Mouse (Mus musculus) heart, adult 2 months (tissue): ENCODE data around the gene Susd4. TPM values are rescaled to one million over a fixed set of nuclear protein-coding genes. Genes with fewer than 3 reads are reported as not detected.

Source experiments
- DNase-seq, 2 experiments: peaks; one replicate each; pipeline ENCODE4 v3.0.0; 2021
- H3K27ac ChIP-seq: fragments of 200-600 bp; 2 replicates; pipeline ENCODE4 v1.8.1; 2022
- H3K27me3 ChIP-seq: fragments of 200-500 bp; 2 replicates; pipeline ENCODE4 v1.6.1; 2012; ENCODE audit warnings: mild to moderate bottlenecking, low read length, inconsistent platforms, mixed read lengths; ENCODE audit not compliant: control insufficient read depth, insufficient read depth
- H3K36me3 ChIP-seq: fragments of 200-500 bp; 2 replicates; pipeline ENCODE4 v1.6.1; 2012; ENCODE audit warnings: low read length, inconsistent platforms; ENCODE audit not compliant: control insufficient read depth, insufficient read depth
- H3K4me1 ChIP-seq: fragments of 200-500 bp; 2 replicates; pipeline ENCODE4 v1.6.1; 2011; ENCODE audit warnings: low read length; ENCODE audit not compliant: control insufficient read depth, insufficient read depth
- H3K4me3 ChIP-seq: fragments of 200-600 bp; 2 replicates; pipeline ENCODE4 v1.8.1; 2022
- H3K79me2 ChIP-seq: fragments of 200-500 bp; replicated peaks from 2 replicates; pipeline ENCODE4 v1.6.1; 2012; ENCODE audit warnings: mild to moderate bottlenecking, inconsistent platforms, low read length, moderate library complexity, mixed read lengths; ENCODE audit not compliant: control insufficient read depth, insufficient read depth
- H3K9ac ChIP-seq: fragments of 200-500 bp; 2 replicates; pipeline ENCODE4 v1.6.1; 2012; ENCODE audit warnings: low read depth, mild to moderate bottlenecking, control low read depth, inconsistent platforms, low read length, mixed read lengths
- CTCF ChIP-seq: fragments of 200-600 bp; IDR thresholded peaks from 2 replicates; pipeline ENCODE4 v1.8.1; 2022; ENCODE audit warnings: antibody characterized with exemption, mild to moderate bottlenecking, moderate library complexity
- EP300 ChIP-seq: fragments of 200-500 bp; IDR thresholded peaks from 2 replicates; pipeline ENCODE4 v1.6.1; 2011; ENCODE audit warnings: low read depth, low read length, control low read depth; ENCODE audit not compliant: insufficient read depth
- POLR2A ChIP-seq: fragments of 200-500 bp; IDR thresholded peaks from 2 replicates; pipeline ENCODE4 v1.6.1; 2011; ENCODE audit warnings: mild to moderate bottlenecking, low read depth, low read length, control low read depth; ENCODE audit not compliant: insufficient read depth
- WGBS: fragments of 180-500 bp; shearing (Covaris S2); methylation state at CpG from one replicate; pipeline ENCODE4 v1.1.7; 2018; 5-methylcytosine and 5-hydroxymethylcytosine counted together
- intact Hi-C: fragments of 180-260 bp; cut with DNase I; formaldehyde crosslinking; loops from one replicate; pipeline ENCODE4 v1.15.1; 2025
- polyA plus RNA-seq: library from polyadenylated mRNA; depleted of rRNA; stranded (reverse); fragments of >200 nt; gene quantifications from 2 replicates; pipeline ENCODE4 v1.2.3, GENCODE M21; 2012
- total RNA-seq, 2 experiments: library from RNA; stranded (reverse); gene quantifications; 2 replicates each; pipeline ENCODE4 v1.2.3; 2021

The Susd4 gene
- total and polyA plus RNA-seq, 3 experiments = 0.16 to 0.49 (median 0.34) TPM

DNA sequence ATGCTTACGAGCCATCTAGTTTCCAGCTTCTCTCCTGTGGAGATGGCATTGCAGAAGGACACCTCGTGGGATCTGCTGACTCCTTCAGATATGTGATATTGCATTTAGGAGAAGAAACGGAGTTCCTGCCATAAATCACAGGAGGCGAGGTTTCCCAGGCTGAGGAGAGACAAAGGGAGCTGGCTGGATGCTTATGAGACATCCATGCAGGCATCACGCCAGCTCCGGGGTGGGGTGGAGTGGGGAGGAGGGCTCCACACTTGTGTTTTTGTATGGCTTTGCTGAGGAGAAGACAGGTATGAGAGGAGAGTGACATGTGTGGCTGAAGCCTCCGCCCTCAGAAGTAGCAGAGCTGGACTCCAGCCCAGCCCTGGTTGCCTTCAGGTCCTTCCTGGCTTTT is 50.3 kb downstream of the Susd4 start:
- no peak overlapping the region for H3K27ac ChIP-seq
- 57% methylated on average over 7 of the region's 7 CpGs for WGBS
- no peak for TF ChIP-seq POLR2A
- TF ChIP-seq CTCF = no peak
- no peak for TF ChIP-seq EP300

DNA sequence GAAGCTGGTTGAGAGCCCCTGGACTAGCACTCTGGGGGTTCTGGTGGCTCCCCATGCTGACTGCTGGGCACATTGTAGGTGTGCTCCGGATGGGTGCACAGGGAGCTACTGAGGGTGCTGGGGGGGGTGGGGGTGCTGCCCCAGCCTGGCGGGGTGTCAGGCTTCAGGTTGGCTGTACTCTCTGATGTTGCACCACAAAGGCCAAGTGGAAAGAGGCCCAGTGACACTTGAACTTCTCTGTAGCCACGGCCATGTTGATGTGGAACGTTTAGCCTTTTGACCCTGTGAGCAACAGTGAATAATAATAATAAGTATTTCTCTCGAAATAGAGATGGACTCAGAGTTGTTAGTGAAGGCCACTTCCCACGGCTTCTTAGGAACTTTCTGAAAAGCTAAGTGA is 50.9 kb downstream of the Susd4 start:
- no peak for TF ChIP-seq EP300
- no peak for TF ChIP-seq POLR2A
- no peak for TF ChIP-seq CTCF

More for the DNA sequence above, 50.3 kb downstream of the Susd4 start:
- H3K9ac ChIP-seq = no peak overlapping the region
- H3K79me2 ChIP-seq = no peaks in the 10 kb centered on the region
- H3K4me3 ChIP-seq = no peak overlapping the region
- H3K36me3 ChIP-seq = no peaks in the 10 kb centered on the region
- intact Hi-C loops = no loop called here
- no peaks in the 10 kb centered on the region for H3K27me3 ChIP-seq
- no peak for DNase-seq
- no peaks in the 10 kb centered on the region for H3K4me1 ChIP-seq

DNA sequence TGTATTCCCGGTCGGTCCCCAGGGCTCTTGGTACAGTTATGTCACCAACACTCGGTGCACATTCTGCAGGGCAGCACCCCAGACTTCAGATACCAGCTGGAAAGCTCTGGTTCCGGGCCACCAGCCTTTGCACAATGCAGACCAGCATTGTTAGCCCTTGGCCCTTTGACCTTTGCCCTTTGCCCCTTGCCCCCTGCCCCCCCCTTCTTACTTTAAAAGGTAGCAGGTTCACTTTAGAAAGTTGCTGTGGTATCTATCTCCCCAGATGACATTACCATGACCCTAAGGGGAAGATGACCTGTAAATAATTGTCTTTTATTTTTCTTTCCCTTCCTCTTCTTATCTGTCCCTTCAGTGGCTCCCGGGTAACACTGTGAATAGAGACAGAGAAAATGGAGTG is 53.4 kb downstream of the Susd4 start:
- H3K36me3 ChIP-seq = no peaks in the 10 kb centered on the region
- no peaks in the 10 kb centered on the region for H3K79me2 ChIP-seq
- WGBS = 50% methylated on average over 5 of the region's 5 CpGs
- TF ChIP-seq CTCF = no peak
- no peak for TF ChIP-seq POLR2A
- intact Hi-C loops = no loop called here
- no peaks in the 10 kb centered on the region for H3K4me1 ChIP-seq
- H3K27me3 ChIP-seq = no peaks in the 10 kb centered on the region
- no peak overlapping the region for H3K9ac ChIP-seq
- no peak overlapping the region for H3K27ac ChIP-seq
- no peak overlapping the region for H3K4me3 ChIP-seq
- DNase-seq = no peak

More for the DNA sequence above, 50.9 kb downstream of the Susd4 start:
- 87% methylated on average over 6 of the region's 6 CpGs for WGBS
- Histone ChIP-seq H3K27ac (no peak overlapping the region), H3K36me3 (no peaks in the 10 kb centered on the region), H3K79me2 (no peaks in the 10 kb centered on the region), H3K4me1 (no peaks in the 10 kb centered on the region), H3K4me3 (no peak overlapping the region), H3K27me3 (no peaks in the 10 kb centered on the region), H3K9ac (no peak overlapping the region)
- intact Hi-C loops = no loop called here
- DNase-seq = no peak

GRCm38 (mm10) chr1:182817624-182818023 is 54.0 kb downstream of the Susd4 start:
- H3K27ac ChIP-seq = no peak overlapping the region
- whole genome bisulfite sequencing = 14% methylated on average over 6 of the region's 6 CpGs
- H3K79me2 ChIP-seq = no peaks in the 10 kb centered on the region
- no peaks in the 10 kb centered on the region for H3K4me1 ChIP-seq
- DNase-seq = no peak
- H3K27me3 ChIP-seq = no peaks in the 10 kb centered on the region
- no peaks in the 10 kb centered on the region for H3K36me3 ChIP-seq
- intact Hi-C loops = no loop called here
- no peak overlapping the region for H3K9ac ChIP-seq
- H3K4me3 ChIP-seq = no peak overlapping the region
- no peak for TF ChIP-seq EP300
- no peak for TF ChIP-seq CTCF
- TF ChIP-seq POLR2A = no peak

- Histone ChIP-seq H3K27ac (no peak overlapping the region), H3K4me1 (no peaks in the 10 kb centered on the region), H3K9ac (no peak overlapping the region), H3K4me3 (no peak overlapping the region), H3K27me3 (no peaks in the 10 kb centered on the region), H3K36me3 (no peaks in the 10 kb centered on the region), H3K79me2 (no peaks in the 10 kb centered on the region)
- no peak for TF ChIP-seq CTCF
- TF ChIP-seq EP300 = no peak
- no peak for TF ChIP-seq POLR2A
- no peak for DNase-seq
- intact Hi-C loops = no loop called here
- WGBS = 46% methylated on average over 10 of the region's 10 CpGs
Observed at GRCm38 (mm10) chr1:182818931-182819330, 55.3 kb downstream of the Susd4 start.

DNA sequence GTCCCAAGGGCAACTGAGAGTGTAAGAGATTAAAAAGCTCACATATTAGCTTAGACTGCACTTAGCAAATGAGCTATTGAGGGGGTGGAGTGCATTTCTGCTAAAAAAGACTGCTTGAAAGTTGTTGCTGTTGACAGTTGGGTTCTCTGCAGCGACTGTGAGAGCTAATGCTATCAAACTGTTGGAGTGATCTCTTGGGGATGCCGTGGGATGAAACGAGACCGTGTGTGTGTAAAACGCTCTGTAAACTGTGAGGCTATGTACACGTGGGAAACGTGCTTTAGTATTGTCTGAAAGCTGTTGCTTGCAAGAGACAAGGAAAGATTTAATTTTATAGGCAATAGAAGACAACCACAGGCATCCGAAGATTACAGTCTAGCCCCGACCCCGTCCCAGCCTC is 59.1 kb downstream of the Susd4 start:
- H3K4me1 ChIP-seq = no peaks in the 10 kb centered on the region
- no peak overlapping the region for H3K27ac ChIP-seq
- no peak for DNase-seq
- TF ChIP-seq EP300 = no peak
- no peak for TF ChIP-seq CTCF
- no peak for TF ChIP-seq POLR2A
- H3K79me2 ChIP-seq = no peaks in the 10 kb centered on the region
- 68% methylated on average over 10 of the region's 10 CpGs for WGBS
- no peaks in the 10 kb centered on the region for H3K36me3 ChIP-seq
- H3K9ac ChIP-seq = no peak overlapping the region
- intact Hi-C loops = no loop called here
- no peaks in the 10 kb centered on the region; the same call in 1 of the 2 replicates for H3K27me3 ChIP-seq
- no peak overlapping the region for H3K4me3 ChIP-seq
